Mouse (Mus musculus): ENCODE measurements around the gene Gm10570. TPM values are rescaled to one million over a fixed set of nuclear protein-coding genes. Genes with fewer than 3 reads are reported as not detected.

The Gm10570 gene
- total RNA-seq (2014; fragmentation: Nextera tagmentation) (not detected in 2 replicates), total RNA-seq (2017) (not detected in 2 replicates)

DNA sequence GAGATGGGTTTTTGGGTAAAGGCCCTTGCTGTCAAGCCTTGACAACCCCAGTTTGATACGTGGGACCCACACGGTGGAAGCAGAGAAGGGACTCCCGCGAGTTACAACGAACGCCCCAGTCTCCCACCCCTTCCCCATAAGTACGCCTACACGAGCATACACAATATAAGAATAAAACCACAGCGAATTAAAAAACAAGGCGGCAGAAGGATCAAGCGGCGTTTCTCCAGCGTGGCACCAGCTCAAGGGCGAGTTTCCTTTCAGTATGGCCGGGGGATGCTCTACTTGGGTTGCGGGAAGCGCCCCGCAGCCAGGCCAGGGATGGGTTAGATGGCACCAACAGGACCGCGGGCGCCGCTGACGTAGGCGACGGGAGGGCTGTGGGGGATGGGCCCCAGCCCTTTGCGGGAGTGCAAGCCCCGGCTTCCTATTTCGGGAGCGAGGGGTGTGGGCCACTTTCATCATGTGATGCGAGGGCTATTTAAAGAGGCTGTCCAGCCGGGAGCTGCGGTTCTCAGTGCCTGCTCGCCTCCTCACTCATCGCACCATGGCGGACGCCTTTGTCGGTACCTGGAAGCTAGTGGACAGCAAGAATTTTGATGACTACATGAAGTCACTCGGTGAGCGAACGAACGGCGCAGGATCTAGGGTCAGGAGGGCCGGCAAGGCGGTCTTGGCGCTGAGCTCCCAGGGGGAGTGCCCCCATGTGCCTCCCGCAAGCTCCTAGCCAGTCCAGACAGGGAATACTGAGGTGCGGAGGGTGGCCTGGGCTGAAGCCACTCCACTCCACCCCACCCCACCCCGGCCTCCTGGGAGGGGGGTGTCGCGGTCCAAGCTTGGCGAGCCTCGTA lies at the start of gene Gm10570, which contains the start of gene Fabp3:
Gene Gm10570 (minus strand): TSS at position 444 of the 851 bp plus-strand sequence.
Gene Fabp3 (plus strand): TSS at position 365 of the 851 bp plus-strand sequence.
- ATAC-seq (replicated peaks; ENCODE audit: low FRiP score, low TSS enrichment, poor library complexity, severe bottlenecking), result no peak

DNA sequence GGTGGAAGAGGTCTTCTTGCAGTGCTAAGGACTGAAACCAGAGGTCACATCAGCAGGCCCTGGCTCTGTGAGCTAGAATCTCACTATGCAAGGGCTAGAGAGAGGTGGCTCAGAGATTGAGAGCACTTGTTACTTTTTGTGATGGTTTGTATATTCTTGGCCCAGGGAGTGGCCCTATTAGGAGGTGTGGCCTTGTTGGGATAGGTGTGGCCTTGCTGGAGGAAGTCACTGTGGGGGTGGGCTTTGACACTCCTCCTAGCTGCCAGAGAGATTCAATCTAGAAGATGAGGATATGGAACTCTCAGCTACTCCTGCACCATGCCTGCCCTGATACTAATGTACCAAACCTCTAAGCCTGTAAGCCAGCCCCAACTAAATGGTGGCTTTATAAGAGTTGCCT lies 49.5 kb upstream of the Gm10570 start:
- no peak for ATAC-seq (replicated peaks; ENCODE audit: low FRiP score, low TSS enrichment, poor library complexity, severe bottlenecking)

GRCm38 (mm10) chr4:130352588-130352987 lies 44.1 kb upstream of the Gm10570 start:
- no peak for ATAC-seq (replicated peaks; ENCODE audit: low FRiP score, low TSS enrichment, poor library complexity, severe bottlenecking)

DNA sequence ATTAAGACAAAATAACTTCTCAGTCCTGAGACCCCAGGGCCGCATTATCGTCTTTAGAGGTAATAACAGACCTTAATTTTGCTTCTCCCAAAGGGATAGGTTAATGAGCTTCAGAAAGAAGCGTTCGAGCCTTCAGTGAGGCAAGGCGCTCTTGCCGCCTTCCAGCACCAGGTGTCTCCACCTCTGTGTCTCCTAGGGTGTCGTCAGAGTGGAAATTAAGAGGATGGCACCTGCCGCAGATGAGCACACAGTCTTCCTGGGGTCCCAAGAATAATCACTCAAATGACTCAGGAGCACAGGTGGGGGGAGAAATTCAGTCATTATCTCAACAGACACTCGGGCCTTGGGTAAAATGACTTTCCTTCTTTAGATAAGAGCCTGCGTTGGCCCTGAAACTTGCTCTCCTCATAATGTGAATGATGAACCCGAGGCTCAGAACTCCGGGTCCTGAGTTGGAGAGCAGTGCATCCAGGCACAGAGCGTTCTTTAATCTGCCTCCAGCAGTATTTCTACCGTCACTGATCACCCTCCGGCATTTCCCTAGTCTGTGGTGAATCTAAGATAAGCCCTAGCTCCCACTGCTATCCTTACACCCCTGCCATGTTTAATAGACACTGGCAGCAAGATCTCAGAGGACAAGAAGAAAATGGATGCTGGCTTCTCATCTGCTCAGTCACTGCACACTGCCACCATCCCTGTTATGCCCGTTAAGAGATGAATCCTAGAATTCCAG lies 42.4 kb upstream of the Gm10570 start:
- ATAC-seq (replicated peaks; ENCODE audit: low FRiP score, low TSS enrichment, poor library complexity, severe bottlenecking), result peak; percentile 67

DNA sequence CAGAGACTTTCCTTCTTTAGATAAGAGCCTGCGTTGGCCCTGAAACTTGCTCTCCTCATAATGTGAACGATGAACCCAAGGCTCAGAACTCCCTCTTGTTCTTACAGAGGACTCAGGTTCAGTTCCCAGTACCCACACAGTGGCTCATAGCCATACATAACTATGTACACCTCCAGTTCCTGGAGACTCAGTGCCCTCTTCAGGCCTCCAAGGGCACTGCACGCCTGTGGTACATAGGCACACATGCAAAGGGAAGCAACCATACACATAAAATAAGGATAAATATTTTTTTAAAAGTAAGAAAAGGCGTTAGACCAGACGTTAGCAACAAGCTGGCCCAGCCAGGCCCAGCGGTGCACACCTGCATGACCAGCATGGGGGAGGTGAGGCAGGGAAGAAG lies 41.2 kb upstream of the Gm10570 start:
- no peak for ATAC-seq (replicated peaks; ENCODE audit: low FRiP score, low TSS enrichment, poor library complexity, severe bottlenecking)

DNA sequence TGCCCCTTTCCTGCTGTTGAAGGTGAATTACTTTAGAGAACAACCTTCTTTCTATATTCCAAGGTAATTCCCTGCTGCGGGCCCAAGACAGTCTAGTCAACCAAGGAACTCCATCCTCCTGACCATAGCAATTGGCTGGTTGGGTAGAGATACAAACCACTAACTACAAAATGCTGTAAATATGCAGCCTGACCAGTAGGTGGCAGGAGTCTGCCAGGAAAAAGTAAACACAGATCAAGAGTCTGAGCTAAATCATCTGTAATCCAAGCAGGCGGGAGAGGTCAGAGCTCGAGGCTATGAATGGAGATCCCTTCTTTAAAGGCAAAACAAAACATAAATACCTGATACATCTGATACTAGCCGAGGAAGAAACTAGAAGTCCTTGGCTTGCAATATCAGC lies 33.2 kb upstream of the Gm10570 start:
- ATAC-seq (replicated peaks; ENCODE audit: low FRiP score, low TSS enrichment, poor library complexity, severe bottlenecking), result peak; percentile 87

DNA sequence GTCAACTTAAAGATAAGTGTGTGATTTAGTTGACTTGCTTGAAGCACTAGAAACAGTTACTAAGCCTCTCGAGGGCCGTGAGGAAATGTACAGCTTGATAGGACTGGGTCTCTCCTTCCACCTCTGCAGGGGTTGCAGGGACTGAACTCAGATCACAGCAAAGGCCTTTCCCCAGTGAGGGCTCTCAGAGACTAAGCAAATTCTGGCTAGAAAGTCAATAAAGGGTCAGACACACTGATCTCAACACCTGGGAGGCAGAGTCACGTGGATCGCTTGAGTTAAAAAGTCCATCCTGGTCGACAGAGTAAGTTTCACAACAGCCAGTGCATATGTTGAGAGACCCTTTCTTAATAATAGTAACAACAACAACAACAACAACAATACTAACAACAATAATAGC lies 27.4 kb upstream of the Gm10570 start:
- no peak for ATAC-seq (replicated peaks; ENCODE audit: low FRiP score, low TSS enrichment, poor library complexity, severe bottlenecking)

DNA sequence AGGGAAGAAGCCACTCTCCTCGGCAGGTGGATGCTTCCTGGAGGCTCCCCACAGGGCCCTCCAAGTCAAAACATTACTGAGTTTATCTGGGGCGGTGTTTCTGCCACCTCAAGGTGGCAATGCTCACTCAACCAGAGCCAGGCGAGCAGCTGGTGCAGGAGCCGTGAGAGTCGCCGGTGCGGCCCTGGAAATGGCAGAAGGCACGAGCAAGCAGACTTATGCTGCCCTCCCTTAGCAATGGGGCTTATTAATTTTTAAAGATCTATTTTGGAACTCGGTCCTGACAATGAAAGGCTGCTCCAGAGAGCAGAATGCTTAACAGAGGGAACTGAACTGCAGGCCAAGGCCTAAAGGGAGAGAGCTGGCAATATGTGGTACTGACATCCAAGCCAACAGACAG lies 18.9 kb upstream of the Gm10570 start:
- ATAC-seq (replicated peaks; ENCODE audit: low FRiP score, low TSS enrichment, poor library complexity, severe bottlenecking), result no peak

GRCm38 (mm10) chr4:130325446-130325845 lies 17.0 kb upstream of the Gm10570 start:
- 0 out of 2 replicates have a peak, but pooled peaks have one; percentile 26 for ATAC-seq (replicated peaks; ENCODE audit: low FRiP score, low TSS enrichment, poor library complexity, severe bottlenecking)

GRCm38 (mm10) chr4:130323607-130324006 lies 15.1 kb upstream of the Gm10570 start:
- no peak for ATAC-seq (replicated peaks; ENCODE audit: low FRiP score, low TSS enrichment, poor library complexity, severe bottlenecking)

DNA sequence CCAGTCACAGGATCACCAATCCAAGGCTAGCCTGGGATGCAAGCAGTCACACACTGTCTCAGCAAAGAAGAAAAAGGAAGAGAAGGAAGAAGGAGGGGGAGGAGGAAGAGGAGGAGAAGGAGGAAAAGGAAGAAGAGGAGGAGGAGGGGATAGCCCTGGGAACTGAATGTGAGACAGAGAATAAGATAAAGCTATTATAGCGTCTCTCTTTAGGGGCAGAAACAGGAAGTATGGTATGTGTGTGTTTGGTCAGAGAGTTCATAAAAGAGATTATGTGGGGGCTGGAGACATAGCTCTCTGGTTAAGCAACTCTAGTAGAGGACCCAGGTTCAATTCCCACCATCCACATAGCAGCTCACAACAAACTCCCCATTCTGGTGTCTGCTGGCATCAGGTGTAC lies 14.7 kb upstream of the Gm10570 start:
- no peak for ATAC-seq (replicated peaks; ENCODE audit: low FRiP score, low TSS enrichment, poor library complexity, severe bottlenecking)

DNA sequence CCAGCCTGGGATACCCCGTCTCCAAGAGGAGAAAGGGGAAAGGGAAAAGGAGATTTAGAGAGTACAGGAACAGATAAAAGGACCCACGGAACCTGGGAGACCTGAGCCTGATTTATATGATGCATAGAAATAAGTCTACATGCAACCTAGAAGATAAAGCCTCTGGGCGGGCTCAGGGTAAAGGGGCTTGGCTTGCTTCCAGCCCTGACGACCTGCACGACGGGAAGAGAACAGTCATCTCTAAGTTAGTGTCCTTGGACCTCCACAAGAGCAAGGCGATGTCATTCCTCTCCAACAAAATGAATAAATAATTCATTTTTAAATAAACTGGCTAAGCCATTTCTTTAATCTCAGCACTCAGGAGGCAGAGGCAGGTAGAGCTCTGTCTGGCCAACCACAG lies 14.1 kb upstream of the Gm10570 start:
- ATAC-seq (replicated peaks; ENCODE audit: low FRiP score, low TSS enrichment, poor library complexity, severe bottlenecking), result no peak

DNA sequence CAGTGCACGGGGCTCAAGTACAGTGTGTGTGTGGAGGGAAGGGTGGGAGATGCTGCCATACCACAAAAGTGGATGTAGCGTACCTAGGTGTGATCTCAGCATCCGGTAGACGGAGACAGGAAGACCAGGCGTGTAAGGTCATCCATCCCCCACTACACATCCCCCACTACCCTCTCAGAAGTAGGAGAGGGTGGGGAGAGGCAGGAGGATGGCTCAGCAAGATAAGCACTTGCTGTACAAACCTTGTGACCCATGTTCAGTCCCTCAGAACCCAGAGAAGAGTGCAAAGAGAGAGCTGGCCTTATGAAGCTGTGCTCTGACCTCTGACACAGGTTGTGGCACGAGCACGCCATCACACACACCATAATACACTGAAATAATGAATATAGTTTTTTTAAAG lies 13.2 kb upstream of the Gm10570 start:
- ATAC-seq (replicated peaks; ENCODE audit: low FRiP score, low TSS enrichment, poor library complexity, severe bottlenecking), result no peak

DNA sequence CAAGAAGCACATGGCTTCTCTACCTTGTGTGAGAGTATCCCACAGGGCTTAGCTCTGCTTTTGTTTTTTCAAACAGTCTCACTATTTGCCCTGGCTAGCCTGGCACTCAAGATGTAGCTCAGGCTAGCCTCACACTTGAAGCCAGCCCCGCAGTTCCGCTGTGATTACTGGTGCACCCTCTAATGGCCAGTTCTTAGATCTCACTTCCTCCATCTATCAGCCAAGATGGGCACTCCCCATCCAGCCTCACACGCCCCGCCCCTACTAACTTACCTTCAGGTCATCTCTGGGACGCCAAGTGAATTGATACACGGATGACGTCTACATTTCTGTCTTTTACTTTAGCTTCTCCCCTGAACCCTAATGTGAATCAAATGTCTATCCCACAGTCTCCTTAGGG lies 11.1 kb upstream of the Gm10570 start:
- ATAC-seq (replicated peaks; ENCODE audit: low FRiP score, low TSS enrichment, poor library complexity, severe bottlenecking), result no peak

DNA sequence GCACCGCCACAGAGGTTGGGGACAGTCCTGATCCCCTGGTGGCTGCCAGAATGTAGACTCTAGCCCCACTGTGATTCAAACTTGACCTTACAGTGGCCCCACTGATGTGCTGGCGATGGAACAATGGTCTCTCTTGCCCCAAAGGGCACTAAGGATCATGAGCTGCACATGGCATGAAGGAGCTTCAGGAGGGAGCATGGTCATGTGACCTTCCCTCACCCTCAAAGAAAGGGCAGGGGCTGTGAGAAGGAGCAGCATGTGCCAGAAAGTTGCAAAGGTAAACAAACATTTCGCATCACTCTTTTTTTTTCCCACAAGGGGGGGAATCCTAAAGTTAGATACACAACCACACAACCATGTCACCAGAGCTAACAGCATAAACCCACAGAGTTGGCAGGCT lies 9.6 kb upstream of the Gm10570 start:
- ATAC-seq (replicated peaks; ENCODE audit: low FRiP score, low TSS enrichment, poor library complexity, severe bottlenecking), result no peak

GRCm38 (mm10) chr4:130316691-130317090 lies 8.2 kb upstream of the Gm10570 start:
- no peak for ATAC-seq (replicated peaks; ENCODE audit: low FRiP score, low TSS enrichment, poor library complexity, severe bottlenecking)

GRCm38 (mm10) chr4:130315771-130316527 lies 7.5 kb upstream of the Gm10570 start:
- peak; percentile 12; the same call in 1 of the 2 replicates for ATAC-seq (replicated peaks; ENCODE audit: low FRiP score, low TSS enrichment, poor library complexity, severe bottlenecking)

DNA sequence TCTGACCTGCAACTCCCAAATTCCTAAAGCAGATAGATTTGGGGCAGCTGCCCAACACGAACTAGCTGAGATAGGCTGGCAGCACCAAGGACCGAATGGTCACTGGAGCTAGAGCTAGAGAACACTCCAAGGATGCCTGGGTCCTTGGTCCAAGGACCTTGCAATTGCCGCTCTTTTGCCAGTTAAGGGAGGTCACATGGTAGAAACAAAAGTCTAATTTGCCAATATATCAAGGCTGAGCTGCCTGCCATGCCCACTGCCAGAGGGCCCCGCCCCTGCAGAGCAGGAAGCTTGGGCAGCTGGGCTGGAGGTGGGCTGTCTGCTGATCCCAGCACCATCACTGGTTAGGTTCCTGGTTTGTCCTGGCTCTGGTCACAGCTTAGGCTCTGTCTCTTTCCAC lies 5.1 kb upstream of the Gm10570 start:
- ATAC-seq (replicated peaks; ENCODE audit: low FRiP score, low TSS enrichment, poor library complexity, severe bottlenecking), result no peak

DNA sequence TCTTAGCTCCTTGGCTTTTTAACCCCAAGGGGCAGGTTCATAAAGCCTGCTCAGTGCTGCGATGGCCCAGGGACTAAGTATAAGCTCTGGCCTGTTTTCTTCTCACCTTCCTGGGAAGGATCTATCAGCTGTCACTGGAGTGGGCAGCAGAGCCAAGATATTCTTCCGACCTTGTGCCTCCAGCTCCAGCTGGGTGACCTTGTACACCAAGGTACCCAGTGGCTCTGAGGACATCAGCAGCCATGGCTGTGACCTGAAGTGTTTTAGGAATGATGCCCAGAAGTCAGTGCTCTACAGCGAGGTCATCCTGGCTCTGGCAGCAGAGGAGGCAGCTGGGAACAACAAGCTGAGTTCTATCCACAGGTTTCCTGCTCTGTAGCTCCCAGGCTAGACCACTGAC lies 4.1 kb upstream of the Gm10570 start:
- no peak for ATAC-seq (replicated peaks; ENCODE audit: low FRiP score, low TSS enrichment, poor library complexity, severe bottlenecking)

- no peak for ATAC-seq (replicated peaks; ENCODE audit: low FRiP score, low TSS enrichment, poor library complexity, severe bottlenecking)
Measured at GRCm38 (mm10) chr4:130309254-130309653, 780 bp upstream of the Gm10570 start.
